Mouse (Mus musculus) forebrain, embryonic 14.5 days (tissue): ENCODE data around the gene Dcbld2. TPM values are rescaled to one million over a fixed set of nuclear protein-coding genes. Genes with fewer than 3 reads are reported as not detected.
"Not testable (repeated sequence)": the region's sequence is repeated elsewhere in the genome, so short reads cannot be mapped to it uniquely, and the experiment has no call there.

Experiments used
- ATAC-seq: fragments of 200-750 bp; cut with Nextera tagmentation; 2 replicates; pipeline ENCODE4 v1.8.0; 2017; ENCODE audit warnings: mild to moderate bottlenecking, moderate library complexity
- DNase-seq: peaks from one replicate; pipeline ENCODE4 v3.0.0-alpha.2; 2015; ENCODE audit warnings: low spot score
- H3K27ac ChIP-seq: fragments of 300-500 bp; sonication (generic); 2 replicates; pipeline ENCODE4 v1.5.1; 2014; ENCODE audit warnings: low read depth, mild to moderate bottlenecking, control low read depth, low read length, moderate library complexity
- H3K27me3 ChIP-seq: fragments of 300-500 bp; sonication (generic); replicated peaks from 2 replicates; pipeline ENCODE4 v1.6.1; 2014; ENCODE audit warnings: low read length, control low read depth, mixed read lengths; ENCODE audit not compliant: control insufficient read depth, insufficient read depth
- H3K36me3 ChIP-seq: fragments of 300-500 bp; sonication (generic); 2 replicates; pipeline ENCODE4 v1.6.1; 2014; ENCODE audit warnings: low read length, control low read depth; ENCODE audit not compliant: control insufficient read depth, insufficient read depth
- H3K4me1 ChIP-seq: fragments of 300-500 bp; sonication (generic); 2 replicates; pipeline ENCODE4 v1.6.1; 2014; ENCODE audit warnings: antibody characterized with exemption, low read length, control low read depth; ENCODE audit not compliant: control insufficient read depth, insufficient read depth
- H3K4me2 ChIP-seq: fragments of 300-500 bp; sonication (generic); 2 replicates; pipeline ENCODE4 v1.6.1; 2014; ENCODE audit warnings: mild to moderate bottlenecking, control low read depth, low read length
- H3K4me3 ChIP-seq: fragments of 300-500 bp; sonication (generic); 2 replicates; pipeline ENCODE4 v1.5.1; 2014; ENCODE audit warnings: low read depth, low read length, control low read depth
- H3K9ac ChIP-seq: fragments of 300-500 bp; sonication (generic); 2 replicates; pipeline ENCODE4 v1.6.1; 2014; ENCODE audit warnings: mild to moderate bottlenecking, low read length, control low read depth, moderate library complexity
- H3K9me3 ChIP-seq: fragments of 300-500 bp; sonication (generic); replicated peaks from 2 replicates; pipeline ENCODE4 v1.6.1; 2016; ENCODE audit warnings: low read length, control low read depth, mixed read lengths; ENCODE audit not compliant: control insufficient read depth
- WGBS: fragments of 180-500 bp; shearing (Covaris S2); extraction: QIAGEN DNeasy Blood & Tissue Kit; methylation state at CpG from one replicate; pipeline ENCODE4 v1.1.7; 2014; 5-methylcytosine and 5-hydroxymethylcytosine counted together
- polyA plus RNA-seq: library from polyadenylated mRNA; unstranded; fragments of >200 nt; fragmentation: Nextera tagmentation; extraction: Ambion mirVana; gene quantifications from 2 replicates; pipeline ENCODE4 v1.2.1, GENCODE M21; 2014

Gene Dcbld2
- polyA plus RNA-seq, 1 experiment from 2014 or later = 6.9 TPM

DNA sequence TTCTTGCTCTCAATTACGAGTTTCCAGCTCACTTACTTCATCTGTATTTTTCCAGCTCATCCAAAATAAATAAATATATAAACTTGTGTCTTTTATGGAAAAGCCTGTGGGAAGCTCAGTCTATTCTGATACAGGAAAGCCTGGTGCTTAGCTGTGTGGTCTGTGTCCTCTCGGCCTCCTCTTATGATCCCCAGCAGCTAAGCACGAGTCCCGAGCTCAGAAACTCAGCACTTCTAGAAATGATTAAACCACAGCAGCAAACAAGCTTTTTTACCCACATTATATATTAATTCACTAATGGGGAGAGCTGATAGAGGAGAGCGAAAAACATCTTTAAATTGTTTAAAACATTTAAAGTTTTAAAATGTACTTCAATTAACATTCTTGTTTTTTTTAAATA, 48.2 kb downstream of the Dcbld2 start:
- WGBS = 91% methylated on average over 5 of the region's 5 CpGs
- Histone ChIP-seq H3K27ac (no peak overlapping the region), H3K4me3 (no peak overlapping the region), H3K27me3 (no peaks in the 10 kb centered on the region), H3K4me2 (no peak overlapping the region), H3K4me1 (no peaks in the 10 kb centered on the region), H3K9me3 (no peaks in the 10 kb centered on the region), H3K36me3 (peaks cover 23% of the 10 kb centered on the region), H3K9ac (no peak overlapping the region)
- DNase-seq (no peak), ATAC-seq (no peak)

DNA sequence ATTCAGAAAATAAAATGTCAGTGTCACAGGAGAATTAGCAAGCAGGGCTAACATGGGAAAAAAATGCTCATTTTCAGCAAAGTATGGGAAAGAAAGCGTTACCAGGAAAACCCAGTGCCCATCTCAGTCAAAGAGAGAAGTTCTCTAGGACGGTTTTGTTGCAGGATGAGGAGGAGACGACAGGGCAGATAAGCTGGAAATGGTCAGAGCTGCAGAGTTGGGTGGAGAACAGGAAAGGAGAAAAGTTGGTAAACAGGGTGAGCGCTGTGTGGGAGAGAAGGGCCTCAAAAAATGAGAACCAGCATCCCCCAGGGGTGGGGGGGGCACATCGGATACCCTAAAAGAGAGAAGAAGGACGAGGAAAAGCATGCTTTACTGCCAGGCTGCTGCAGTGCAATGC, 48.7 kb downstream of the Dcbld2 start:
- Histone ChIP-seq H3K9ac (no peak overlapping the region), H3K4me2 (no peak overlapping the region), H3K9me3 (no peaks in the 10 kb centered on the region), H3K27ac (no peak overlapping the region), H3K36me3 (peaks cover 20% of the 10 kb centered on the region), H3K27me3 (no peaks in the 10 kb centered on the region), H3K4me3 (no peak overlapping the region), H3K4me1 (no peaks in the 10 kb centered on the region)
- ATAC-seq = no peak
- no peak for DNase-seq
- WGBS = 92% methylated on average over 6 of the region's 6 CpGs

DNA sequence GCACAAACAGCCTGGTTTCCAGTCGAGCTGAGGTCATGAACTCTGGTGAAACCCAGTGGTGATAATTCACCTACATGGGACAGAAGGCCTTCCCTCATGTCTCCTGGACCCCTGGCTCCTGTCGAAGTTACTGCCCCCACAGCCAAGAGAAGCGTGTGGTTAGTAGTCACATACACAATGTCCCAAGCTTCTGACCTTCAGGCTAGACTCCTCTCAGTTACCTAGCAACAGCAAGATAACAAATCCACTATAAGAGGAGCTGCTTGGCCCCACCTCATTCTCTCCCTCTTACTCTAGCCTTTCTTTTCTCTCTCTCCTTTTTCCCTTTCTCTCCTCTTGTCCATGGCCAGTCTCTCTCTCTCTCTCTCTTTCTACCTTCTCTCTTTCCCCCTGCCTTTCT, 51.7 kb downstream of the Dcbld2 start:
- not testable (repeated sequence) for DNase-seq, H3K4me3 ChIP-seq, H3K9me3 ChIP-seq, ATAC-seq, H3K4me1 ChIP-seq, H3K27me3 ChIP-seq, H3K27ac ChIP-seq, H3K9ac ChIP-seq, H3K4me2 ChIP-seq
- 73% methylated on average over 3 of the region's 3 CpGs for WGBS
- peaks cover 42% of the 10 kb centered on the region for H3K36me3 ChIP-seq

DNA sequence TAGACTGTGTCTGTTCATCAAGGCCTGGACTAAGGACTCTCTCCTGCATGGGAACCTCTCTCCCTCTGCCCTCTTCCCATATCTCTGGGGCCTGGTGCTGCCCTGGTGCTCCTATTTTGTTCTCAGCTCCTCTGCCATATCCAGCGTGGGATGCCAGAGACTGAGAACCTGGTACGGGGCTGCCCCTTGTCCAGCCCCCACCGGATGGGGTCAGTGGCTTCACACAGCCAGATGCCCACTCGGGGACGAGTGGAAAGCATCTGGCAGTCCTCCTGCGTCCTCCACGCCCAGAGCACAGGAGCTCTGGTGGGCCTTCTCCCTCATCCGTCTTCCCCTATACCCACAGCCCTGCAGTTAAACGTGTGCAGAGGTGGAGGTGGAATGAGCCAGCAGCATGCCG, 52.1 kb downstream of the Dcbld2 start:
- Histone ChIP-seq H3K9ac (no peak overlapping the region), H3K27me3 (no peaks in the 10 kb centered on the region), H3K4me3 (no peak overlapping the region), H3K4me2 (no peak overlapping the region), H3K27ac (no peak overlapping the region), H3K9me3 (no peaks in the 10 kb centered on the region), H3K4me1 (no peaks in the 10 kb centered on the region), H3K36me3 (peaks cover 41% of the 10 kb centered on the region)
- DNase-seq (no peak), ATAC-seq (no peak)
- WGBS = 93% methylated on average over 10 of the region's 10 CpGs

DNA sequence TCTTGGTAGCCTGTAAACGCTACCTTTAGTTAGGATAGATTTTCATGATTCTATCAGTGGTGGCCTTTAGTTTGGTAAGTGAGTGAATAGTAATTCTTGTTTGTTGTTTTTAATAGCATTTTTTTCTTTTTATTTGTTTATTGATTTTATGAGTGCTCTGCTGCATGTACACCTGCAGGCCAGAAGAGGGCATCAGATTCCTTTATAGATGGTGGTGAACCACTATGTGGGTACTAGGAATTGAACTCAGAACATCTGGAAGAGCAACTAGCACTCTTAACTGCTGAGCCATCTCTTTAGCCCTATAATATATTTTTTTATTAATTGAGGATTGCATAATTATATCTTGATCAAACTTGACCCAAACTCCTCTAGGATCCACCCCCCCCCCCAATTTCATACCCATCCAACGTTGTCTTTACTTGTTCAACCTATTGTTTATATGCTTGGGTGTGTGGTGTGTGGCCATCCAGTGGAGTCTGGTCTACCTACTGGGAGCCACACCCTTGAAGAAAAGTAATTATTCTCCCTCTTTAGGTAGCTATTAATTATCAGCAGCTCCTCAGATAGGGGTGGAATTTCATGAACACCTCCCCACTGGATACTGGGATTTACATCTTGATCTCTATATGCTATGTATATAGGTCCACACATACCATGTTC, 53.7 kb downstream of the Dcbld2 start:
- no peak for DNase-seq

DNA sequence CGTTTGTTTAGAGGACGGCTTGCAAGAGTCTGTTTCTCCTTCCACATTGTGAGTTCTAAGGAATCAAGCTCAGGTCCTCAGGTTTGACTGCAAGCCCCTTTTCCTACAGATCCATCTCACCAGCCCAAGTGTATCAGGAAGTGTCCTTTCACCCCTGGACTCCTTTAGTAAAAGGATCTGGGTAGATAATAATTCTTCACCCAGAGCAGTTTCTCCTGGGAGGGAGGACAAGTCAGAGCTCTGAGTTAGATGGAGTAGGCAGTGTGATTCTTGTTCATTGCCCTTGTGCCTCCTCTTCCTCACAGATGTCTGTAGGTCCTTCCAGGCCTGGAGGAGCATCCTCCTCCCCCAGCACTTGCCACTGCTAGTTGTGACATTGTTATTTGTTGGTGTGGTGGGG, 54.3 kb downstream of the Dcbld2 start:
- no peaks in the 10 kb centered on the region for H3K4me1 ChIP-seq
- WGBS = 98% methylated on average over 2 of the region's 2 CpGs
- no peak overlapping the region for H3K4me2 ChIP-seq
- H3K9ac ChIP-seq = no peak overlapping the region
- no peak overlapping the region for H3K4me3 ChIP-seq
- no peak for DNase-seq
- no peak overlapping the region for H3K27ac ChIP-seq
- no peak for ATAC-seq
- H3K27me3 ChIP-seq = no peaks in the 10 kb centered on the region
- H3K9me3 ChIP-seq = no peaks in the 10 kb centered on the region
- H3K36me3 ChIP-seq = peaks cover 52% of the 10 kb centered on the region

More for the DNA sequence above, 53.7 kb downstream of the Dcbld2 start:
- Histone ChIP-seq H3K27ac (no peak overlapping the region), H3K36me3 (peaks cover 46% of the 10 kb centered on the region), H3K9me3 (no peaks in the 10 kb centered on the region), H3K4me3 (no peak overlapping the region), H3K4me1 (no peaks in the 10 kb centered on the region), H3K27me3 (no peaks in the 10 kb centered on the region), H3K4me2 (no peak overlapping the region), H3K9ac (no peak overlapping the region)
- ATAC-seq = peak; percentile 53; the same call in 1 of the 2 replicates
- 92% methylated on average over 2 of the region's 2 CpGs for WGBS

DNA sequence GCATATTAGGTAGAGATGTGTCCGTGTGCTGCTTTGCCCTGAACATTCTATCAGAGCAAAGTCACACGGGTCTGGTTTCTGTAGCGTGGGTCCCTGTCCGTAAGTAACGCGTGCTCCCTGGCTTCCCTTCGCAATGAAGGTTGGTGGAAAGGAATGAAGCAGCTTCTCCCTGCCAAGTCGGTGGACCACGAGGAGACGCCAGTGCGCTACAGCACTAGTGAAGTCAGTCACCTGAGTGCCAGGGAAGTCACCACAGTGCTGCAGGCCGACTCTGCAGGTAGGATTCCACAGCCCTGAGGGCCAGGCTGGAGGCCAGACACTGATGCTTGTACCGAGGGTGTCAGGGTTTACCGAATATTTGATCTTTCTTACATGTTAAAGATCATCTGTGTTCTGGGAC, 55.8 kb downstream of the Dcbld2 start:
- WGBS = 93% methylated on average over 14 of the region's 14 CpGs
- Histone ChIP-seq H3K4me2 (no peak overlapping the region), H3K27me3 (no peaks in the 10 kb centered on the region), H3K9ac (no peak overlapping the region), H3K4me3 (no peak overlapping the region), H3K9me3 (no peaks in the 10 kb centered on the region), H3K4me1 (no peaks in the 10 kb centered on the region), H3K27ac (no peak overlapping the region), H3K36me3 (peaks cover 46% of the 10 kb centered on the region)
- DNase-seq = no peak
- no peak for ATAC-seq

DNA sequence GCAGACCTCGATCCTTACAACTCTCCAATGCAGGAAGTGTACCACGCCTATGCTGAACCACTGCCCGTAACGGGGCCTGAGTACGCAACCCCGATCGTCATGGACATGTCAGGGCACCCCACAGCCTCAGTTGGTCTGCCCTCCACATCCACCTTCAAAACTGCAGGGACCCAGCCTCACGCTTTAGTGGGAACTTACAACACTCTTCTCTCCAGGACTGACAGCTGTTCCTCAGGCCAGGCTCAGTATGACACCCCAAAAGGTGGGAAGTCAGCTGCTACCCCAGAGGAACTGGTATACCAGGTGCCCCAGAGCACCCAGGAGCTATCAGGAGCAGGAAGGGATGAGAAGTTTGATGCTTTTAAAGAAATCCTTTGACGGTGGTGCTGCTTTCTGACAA, 57.2 kb downstream of the Dcbld2 start:
- DNase-seq (no peak), ATAC-seq (no peak)
- Histone ChIP-seq H3K27me3 (no peaks in the 10 kb centered on the region), H3K27ac (no peak overlapping the region), H3K36me3 (peaks cover 45% of the 10 kb centered on the region), H3K4me1 (no peaks in the 10 kb centered on the region), H3K9ac (no peak overlapping the region), H3K4me3 (no peak overlapping the region), H3K9me3 (no peaks in the 10 kb centered on the region), H3K4me2 (no peak overlapping the region)
- 95% methylated on average over 9 of the region's 9 CpGs for WGBS

DNA sequence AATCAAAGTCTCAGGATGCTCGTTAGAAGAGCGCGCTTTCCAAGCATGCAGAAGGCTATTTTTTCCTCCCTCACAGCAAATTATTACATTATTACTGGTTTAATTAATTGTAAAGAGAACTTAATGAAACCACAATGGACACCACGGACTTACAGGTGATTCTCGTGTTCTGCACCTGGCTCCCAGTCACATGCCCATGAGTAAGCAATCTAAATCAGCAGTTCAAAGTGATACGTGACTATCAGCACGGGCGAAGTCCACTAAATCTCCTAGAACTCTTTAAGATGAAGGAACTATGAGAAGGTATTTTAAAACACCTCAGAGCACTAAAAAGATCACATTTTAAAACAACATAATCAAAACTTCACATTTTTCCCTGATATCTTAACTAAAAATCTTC, 61.8 kb downstream of the Dcbld2 start:
- no peak overlapping the region for H3K4me3 ChIP-seq

More for the DNA sequence above, 61.8 kb downstream of the Dcbld2 start:
- ATAC-seq = no peak
- Histone ChIP-seq H3K9me3 (no peaks in the 10 kb centered on the region), H3K4me1 (no peaks in the 10 kb centered on the region), H3K4me2 (no peak overlapping the region), H3K27ac (no peak overlapping the region), H3K9ac (no peak overlapping the region), H3K36me3 (peaks cover 28% of the 10 kb centered on the region), H3K27me3 (no peaks in the 10 kb centered on the region)
- DNase-seq = no peak
- WGBS = 78% methylated on average over 8 of the region's 8 CpGs
